Mouse (Mus musculus): ENCODE measurements at regions not wholly inside any gene's neighbourhood (a gene's known extent, or its start where the extent isn't known, plus 50 kb on each side); places are given as distances from the start of the nearest gene placed in this dataset.

DNA sequence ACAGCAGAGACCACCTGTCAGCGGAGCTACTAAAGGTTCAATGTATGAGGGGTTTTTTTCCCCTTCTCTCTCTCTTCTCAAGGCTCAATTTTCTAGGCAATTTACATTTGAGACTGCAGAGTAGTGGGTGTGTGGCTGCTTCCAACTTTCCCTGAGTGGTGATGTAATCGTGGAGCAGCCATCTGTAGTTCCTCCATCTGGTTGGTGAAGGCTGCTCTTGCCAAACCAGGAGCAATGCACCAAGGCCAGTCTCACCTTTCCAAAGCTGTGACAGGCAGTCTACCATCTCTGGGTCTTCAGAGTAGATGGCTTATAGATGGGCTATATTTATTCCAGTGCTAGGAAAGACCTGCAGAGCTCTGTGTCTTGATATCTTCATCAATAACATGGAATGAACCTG, 280.4 kb downstream of the Pik3r1 start:
- no peak overlapping the region for H3K9ac ChIP-seq (ENCODE audit: low read depth, low read length)

DNA sequence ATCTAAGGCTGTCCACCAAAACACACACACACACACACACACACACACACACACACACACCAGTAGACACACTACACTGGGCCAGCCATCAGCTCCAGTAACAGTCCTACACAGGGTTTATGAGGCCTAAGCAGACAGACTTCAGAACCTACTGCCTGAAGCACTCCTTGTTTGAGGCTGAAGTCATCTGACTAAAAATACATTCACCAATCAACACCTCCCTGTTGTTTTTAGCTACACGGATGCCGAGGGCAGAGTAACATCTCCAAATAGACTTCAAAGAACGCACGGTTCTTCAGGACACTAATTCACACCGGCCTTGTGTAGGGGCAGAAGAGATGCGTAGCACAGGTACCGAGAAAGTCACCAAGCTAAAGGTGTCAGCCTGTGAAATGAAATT, 282.2 kb downstream of the Pik3r1 start:
- Histone ChIP-seq H3K4me3 (ENCODE audit: low read depth, low read length) (no peak overlapping the region), H3K4me1 (replicated peaks; ENCODE audit: control insufficient read depth, insufficient read depth, low read length) (no peaks in the 10 kb centered on the region), H3K36me3 (ENCODE audit: control insufficient read depth, insufficient read depth, low read length) (no peaks in the 10 kb centered on the region), H3K9ac (ENCODE audit: low read depth, low read length) (no peak overlapping the region), H3K4me2 (no peak overlapping the region), H3K27me3 (replicated peaks; ENCODE audit: control insufficient read depth, insufficient read depth, low read length) (no peaks in the 10 kb centered on the region), H3K27ac (ENCODE audit: low read depth, low read length) (no peak overlapping the region), H3K9me3 (ENCODE audit: control insufficient read depth, low read length) (no peaks in the 10 kb centered on the region)
- DNase-seq (ENCODE audit: low spot score) (no peak), ATAC-seq (replicated peaks; ENCODE audit: low FRiP score) (no peak)
- 91% methylated on average over 7 of the region's 7 CpGs for WGBS

More for the DNA sequence above, 280.4 kb downstream of the Pik3r1 start:
- WGBS, result 86% methylated on average over 2 of the region's 2 CpGs
- DNase-seq (ENCODE audit: low spot score) (no peak), ATAC-seq (replicated peaks; ENCODE audit: low FRiP score) (no peak)
- H3K9me3 ChIP-seq (ENCODE audit: control insufficient read depth, low read length), result no peaks in the 10 kb centered on the region
- H3K4me1 ChIP-seq (replicated peaks; ENCODE audit: control insufficient read depth, insufficient read depth, low read length), result no peaks in the 10 kb centered on the region
- no peaks in the 10 kb centered on the region for H3K27me3 ChIP-seq (replicated peaks; ENCODE audit: control insufficient read depth, insufficient read depth, low read length)
- no peaks in the 10 kb centered on the region for H3K36me3 ChIP-seq (ENCODE audit: control insufficient read depth, insufficient read depth, low read length)
- H3K4me3 ChIP-seq (ENCODE audit: low read depth, low read length), result no peak overlapping the region
- H3K27ac ChIP-seq (ENCODE audit: low read depth, low read length), result no peak overlapping the region
- no peak overlapping the region for H3K4me2 ChIP-seq

DNA sequence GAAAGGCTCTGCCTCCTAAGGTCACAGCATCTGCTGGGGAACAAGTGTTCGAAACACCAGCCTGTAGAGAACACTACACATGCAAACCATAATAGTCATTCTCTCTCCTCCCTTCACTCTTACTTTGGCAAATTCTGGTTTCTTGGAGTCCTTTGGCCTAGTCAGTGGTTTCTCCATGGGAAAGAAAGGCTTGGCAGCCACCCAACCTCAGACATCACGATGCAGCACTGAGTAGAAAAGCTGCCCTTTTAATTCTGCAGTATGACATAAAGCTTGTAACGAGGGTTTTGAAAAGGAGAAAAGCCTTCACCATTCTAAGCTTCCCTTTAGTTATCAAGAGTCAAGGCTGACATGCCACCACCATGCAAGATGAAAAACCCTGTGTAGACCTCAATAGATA, 284.2 kb downstream of the Pik3r1 start:
- no peaks in the 10 kb centered on the region for H3K9me3 ChIP-seq (ENCODE audit: control insufficient read depth, low read length)
- no peak overlapping the region for H3K4me3 ChIP-seq (ENCODE audit: low read depth, low read length)
- no peaks in the 10 kb centered on the region for H3K27me3 ChIP-seq (replicated peaks; ENCODE audit: control insufficient read depth, insufficient read depth, low read length)
- H3K4me2 ChIP-seq, result no peak overlapping the region
- 74% methylated on average over 3 of the region's 3 CpGs for WGBS
- no peaks in the 10 kb centered on the region for H3K36me3 ChIP-seq (ENCODE audit: control insufficient read depth, insufficient read depth, low read length)
- DNase-seq (ENCODE audit: low spot score), result no peak
- H3K27ac ChIP-seq (ENCODE audit: low read depth, low read length), result no peak overlapping the region
- ATAC-seq (replicated peaks; ENCODE audit: low FRiP score), result no peak
- no peaks in the 10 kb centered on the region for H3K4me1 ChIP-seq (replicated peaks; ENCODE audit: control insufficient read depth, insufficient read depth, low read length)
- no peak overlapping the region for H3K9ac ChIP-seq (ENCODE audit: low read depth, low read length)

DNA sequence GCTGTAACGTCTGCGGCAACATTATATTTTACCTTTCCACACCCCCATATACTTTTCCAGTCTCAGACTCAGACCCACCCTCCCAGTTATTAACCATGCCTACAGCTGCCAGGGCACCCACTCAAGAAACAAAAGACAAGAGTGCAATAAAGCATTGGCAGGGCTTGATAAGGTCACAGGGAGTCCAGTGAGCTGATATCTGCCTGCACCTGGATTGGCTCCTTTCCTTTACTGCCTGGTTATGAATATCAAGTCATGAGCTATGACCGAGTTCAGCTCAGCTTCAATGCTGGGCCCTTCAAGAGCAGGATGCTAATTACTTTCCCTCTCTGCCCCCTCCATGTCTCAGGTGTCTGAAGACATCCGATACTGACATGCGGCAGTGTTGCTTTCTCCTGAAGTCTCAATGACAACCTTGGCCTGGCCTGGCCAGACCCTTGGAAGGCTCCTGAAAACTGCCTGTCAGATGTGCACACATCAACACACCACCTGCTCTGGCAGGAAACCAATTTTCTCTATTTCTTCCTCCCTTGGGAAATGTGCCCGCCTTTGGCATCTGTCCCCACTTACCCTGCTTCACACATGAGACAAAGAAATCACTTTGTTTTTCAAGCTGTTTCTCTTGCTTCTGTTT, 286.3 kb downstream of the Pik3r1 start:
- ATAC-seq (replicated peaks; ENCODE audit: low FRiP score) (no peak), DNase-seq (ENCODE audit: low spot score) (no peak)
- WGBS, result 86% methylated on average over 6 of the region's 6 CpGs
- Histone ChIP-seq H3K27me3 (replicated peaks; ENCODE audit: control insufficient read depth, insufficient read depth, low read length) (no peaks in the 10 kb centered on the region), H3K27ac (ENCODE audit: low read depth, low read length) (no peak overlapping the region), H3K4me3 (ENCODE audit: low read depth, low read length) (no peak overlapping the region), H3K9ac (ENCODE audit: low read depth, low read length) (no peak overlapping the region), H3K9me3 (ENCODE audit: control insufficient read depth, low read length) (no peaks in the 10 kb centered on the region; the same call in 1 of the 2 replicates), H3K4me1 (replicated peaks; ENCODE audit: control insufficient read depth, insufficient read depth, low read length) (no peaks in the 10 kb centered on the region), H3K4me2 (no peak overlapping the region), H3K36me3 (ENCODE audit: control insufficient read depth, insufficient read depth, low read length) (no peaks in the 10 kb centered on the region)

DNA sequence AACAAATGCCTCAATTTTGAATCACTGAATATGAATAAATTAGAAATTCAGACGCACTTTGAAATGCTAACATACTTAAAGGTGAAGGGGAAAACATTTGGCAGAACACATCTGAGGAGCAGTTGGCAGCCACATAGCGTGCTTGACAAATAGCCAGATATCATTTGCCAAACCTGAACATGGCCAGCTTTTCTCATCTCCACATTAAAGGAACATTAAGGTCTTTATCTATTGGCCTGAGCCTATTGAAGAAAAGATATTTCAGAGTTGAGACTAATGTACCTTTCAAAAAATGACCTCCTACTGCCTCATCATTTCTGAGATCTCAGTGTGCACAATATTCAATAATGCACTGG, 288.7 kb downstream of the Pik3r1 start:
- ATAC-seq (replicated peaks; ENCODE audit: low FRiP score) (no peak), DNase-seq (ENCODE audit: low spot score) (no peak)
- H3K9me3 ChIP-seq (ENCODE audit: control insufficient read depth, low read length), result no peaks in the 10 kb centered on the region; the same call in 1 of the 2 replicates
- no peak overlapping the region for H3K27ac ChIP-seq (ENCODE audit: low read depth, low read length)
- H3K4me1 ChIP-seq (replicated peaks; ENCODE audit: control insufficient read depth, insufficient read depth, low read length), result no peaks in the 10 kb centered on the region
- no peaks in the 10 kb centered on the region for H3K36me3 ChIP-seq (ENCODE audit: control insufficient read depth, insufficient read depth, low read length)
- H3K9ac ChIP-seq (ENCODE audit: low read depth, low read length), result no peak overlapping the region
- 81% methylated on average over 2 of the region's 2 CpGs for WGBS
- no peak overlapping the region for H3K4me2 ChIP-seq
- H3K27me3 ChIP-seq (replicated peaks; ENCODE audit: control insufficient read depth, insufficient read depth, low read length), result no peaks in the 10 kb centered on the region
- no peak overlapping the region for H3K4me3 ChIP-seq (ENCODE audit: low read depth, low read length)

DNA sequence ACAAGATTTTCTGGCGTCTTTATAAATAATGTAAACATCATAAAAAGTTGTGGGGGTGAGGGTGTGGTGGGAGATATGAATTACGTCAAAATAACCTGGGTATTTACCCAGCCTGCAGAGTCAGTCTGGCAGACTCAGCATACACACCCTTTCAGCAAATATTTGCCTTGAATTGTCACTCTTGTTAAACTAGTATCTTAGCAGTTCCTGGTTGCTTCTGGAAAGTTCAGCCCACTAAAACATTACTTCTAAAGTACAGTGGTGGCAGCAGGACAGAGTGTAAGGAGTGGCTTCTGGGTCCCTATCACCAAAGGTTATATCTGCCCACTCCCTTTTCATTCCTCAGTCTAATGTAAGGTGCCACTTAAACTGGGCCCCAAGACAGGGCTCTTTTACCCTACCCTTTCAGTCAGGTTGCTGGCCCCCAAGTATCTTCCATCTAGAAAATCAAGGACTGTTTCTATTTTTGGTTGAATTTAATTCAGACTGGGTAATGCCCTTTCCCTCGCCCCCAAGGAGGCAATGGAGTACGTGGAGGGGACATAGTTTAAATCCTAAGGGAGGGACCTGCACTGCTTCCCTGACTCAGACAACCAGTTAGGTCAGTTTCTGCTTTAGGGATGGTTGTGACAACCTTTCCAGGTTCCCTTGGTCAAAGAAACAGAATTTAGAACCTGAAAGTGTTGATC, 289.3 kb downstream of the Pik3r1 start:
- Histone ChIP-seq H3K27me3 (replicated peaks; ENCODE audit: control insufficient read depth, insufficient read depth, low read length) (no peaks in the 10 kb centered on the region), H3K4me1 (replicated peaks; ENCODE audit: control insufficient read depth, insufficient read depth, low read length) (no peaks in the 10 kb centered on the region), H3K9ac (ENCODE audit: low read depth, low read length) (no peak overlapping the region), H3K4me3 (ENCODE audit: low read depth, low read length) (no peak overlapping the region), H3K27ac (ENCODE audit: low read depth, low read length) (no peak overlapping the region), H3K4me2 (no peak overlapping the region), H3K36me3 (ENCODE audit: control insufficient read depth, insufficient read depth, low read length) (no peaks in the 10 kb centered on the region), H3K9me3 (ENCODE audit: control insufficient read depth, low read length) (no peaks in the 10 kb centered on the region; the same call in 1 of the 2 replicates)
- ATAC-seq (replicated peaks; ENCODE audit: low FRiP score) (no peak), DNase-seq (ENCODE audit: low spot score) (no peak)
- WGBS, result 61% methylated on average over 4 of the region's 4 CpGs

DNA sequence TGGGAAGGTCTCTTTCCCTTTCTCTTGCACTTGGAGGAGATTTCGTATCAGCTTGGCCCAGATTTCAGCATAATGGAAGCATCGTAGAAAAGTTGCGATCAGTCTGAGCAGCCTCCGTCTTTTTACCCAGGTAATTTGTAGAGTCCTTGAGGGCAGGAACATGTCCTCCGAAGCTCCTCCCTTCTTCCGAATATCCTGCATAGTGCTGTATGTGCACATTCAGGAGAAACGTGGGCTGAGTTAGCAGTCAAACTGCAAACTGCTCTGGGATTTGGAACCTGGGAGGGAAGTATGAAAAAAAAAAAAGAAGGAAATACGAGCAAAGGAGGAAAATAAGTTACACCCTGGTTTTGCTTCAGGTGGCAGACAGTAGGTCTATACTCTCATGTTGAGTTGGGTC, 294.7 kb downstream of the Pik3r1 start:
- no peak overlapping the region for H3K4me2 ChIP-seq
- no peak for DNase-seq (ENCODE audit: low spot score)
- H3K9ac ChIP-seq (ENCODE audit: low read depth, low read length), result no peak overlapping the region
- no peaks in the 10 kb centered on the region; the same call in 1 of the 2 replicates for H3K9me3 ChIP-seq (ENCODE audit: control insufficient read depth, low read length)
- no peak overlapping the region for H3K4me3 ChIP-seq (ENCODE audit: low read depth, low read length)
- no peaks in the 10 kb centered on the region for H3K27me3 ChIP-seq (replicated peaks; ENCODE audit: control insufficient read depth, insufficient read depth, low read length)
- no peak for ATAC-seq (replicated peaks; ENCODE audit: low FRiP score)
- no peaks in the 10 kb centered on the region for H3K4me1 ChIP-seq (replicated peaks; ENCODE audit: control insufficient read depth, insufficient read depth, low read length)
- no peaks in the 10 kb centered on the region for H3K36me3 ChIP-seq (ENCODE audit: control insufficient read depth, insufficient read depth, low read length)
- H3K27ac ChIP-seq (ENCODE audit: low read depth, low read length), result no peak overlapping the region
- 82% methylated on average over 8 of the region's 8 CpGs for WGBS

DNA sequence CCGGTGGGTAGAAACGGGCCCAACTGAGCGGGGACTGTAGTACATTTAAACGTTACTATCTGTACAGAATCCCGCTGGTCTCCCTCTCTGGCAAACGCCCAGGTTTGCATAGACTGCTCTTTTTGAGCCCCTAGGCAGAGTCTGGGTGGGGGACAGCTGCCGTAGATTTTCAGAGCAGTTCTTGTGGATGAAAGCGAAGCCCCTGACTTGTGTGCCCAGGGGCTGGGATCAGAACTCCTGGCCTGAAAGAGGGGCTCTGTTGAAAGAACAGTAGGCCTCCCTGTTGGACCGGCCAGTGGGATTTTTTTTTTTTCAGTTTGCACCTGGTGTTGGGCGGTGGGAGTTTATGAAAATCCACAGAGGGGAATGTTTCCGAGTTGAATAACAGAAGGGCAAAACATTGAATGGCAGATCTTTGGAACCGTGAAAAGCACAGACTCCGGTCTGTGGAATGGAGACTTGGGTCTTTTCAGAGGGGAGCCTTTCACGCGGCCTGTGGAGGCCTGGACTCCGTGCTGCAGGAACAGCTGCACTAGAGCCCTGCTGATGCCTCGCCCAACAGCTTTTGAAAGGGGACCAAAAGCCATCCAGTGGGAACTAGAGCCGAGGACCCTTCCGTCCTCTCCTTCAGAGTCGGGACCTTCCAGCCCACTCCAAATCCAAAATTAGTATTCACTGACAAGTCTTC, 297.3 kb downstream of the Pik3r1 start:
- H3K9me3 ChIP-seq (ENCODE audit: control insufficient read depth, low read length), result no peaks in the 10 kb centered on the region
- H3K36me3 ChIP-seq (ENCODE audit: control insufficient read depth, insufficient read depth, low read length), result no peaks in the 10 kb centered on the region
- DNase-seq (ENCODE audit: low spot score) (no peak), ATAC-seq (replicated peaks; ENCODE audit: low FRiP score) (no peak)
- no peaks in the 10 kb centered on the region for H3K4me1 ChIP-seq (replicated peaks; ENCODE audit: control insufficient read depth, insufficient read depth, low read length)
- no peak overlapping the region for H3K4me2 ChIP-seq
- WGBS, result 87% methylated on average over 20 of the region's 20 CpGs
- no peaks in the 10 kb centered on the region for H3K27me3 ChIP-seq (replicated peaks; ENCODE audit: control insufficient read depth, insufficient read depth, low read length)
- H3K4me3 ChIP-seq (ENCODE audit: low read depth, low read length), result no peak overlapping the region
- no peak overlapping the region for H3K9ac ChIP-seq (ENCODE audit: low read depth, low read length)
- H3K27ac ChIP-seq (ENCODE audit: low read depth, low read length), result no peak overlapping the region

DNA sequence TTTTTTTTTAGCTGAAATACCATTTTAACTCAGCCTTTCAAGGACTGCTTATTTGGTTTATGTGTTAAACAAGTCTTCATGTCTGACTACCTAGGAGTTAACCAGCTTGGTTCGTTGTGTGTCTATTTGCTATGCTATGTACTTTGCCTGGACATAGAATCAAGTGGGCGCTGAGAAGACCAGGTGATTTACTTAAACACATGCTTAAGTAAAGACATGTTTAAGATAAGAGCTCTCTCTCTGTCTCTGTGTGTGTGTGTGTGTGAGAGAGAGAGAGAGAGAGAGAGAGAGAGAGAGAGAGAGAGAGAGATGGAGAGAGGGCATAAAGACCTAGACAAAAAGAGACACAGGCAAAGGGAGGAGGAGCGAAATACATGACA, 302.3 kb downstream of the Pik3r1 start:
- no peak for ATAC-seq (replicated peaks; ENCODE audit: low FRiP score)
- 82% methylated on average over 3 of the region's 3 CpGs for WGBS
- H3K27ac ChIP-seq (ENCODE audit: low read depth, low read length), result no peak overlapping the region
- no peak overlapping the region for H3K4me3 ChIP-seq (ENCODE audit: low read depth, low read length)
- no peak overlapping the region for H3K4me2 ChIP-seq
- no peak overlapping the region for H3K9ac ChIP-seq (ENCODE audit: low read depth, low read length)
- no peaks in the 10 kb centered on the region for H3K36me3 ChIP-seq (ENCODE audit: control insufficient read depth, insufficient read depth, low read length)
- no peaks in the 10 kb centered on the region for H3K9me3 ChIP-seq (ENCODE audit: control insufficient read depth, low read length)
- no peaks in the 10 kb centered on the region for H3K4me1 ChIP-seq (replicated peaks; ENCODE audit: control insufficient read depth, insufficient read depth, low read length)
- H3K27me3 ChIP-seq (replicated peaks; ENCODE audit: control insufficient read depth, insufficient read depth, low read length), result no peaks in the 10 kb centered on the region
- DNase-seq (ENCODE audit: low spot score), result no peak

Data from liver, embryonic 11.5 days (tissue).